Mouse (Mus musculus) testis, adult 10 weeks (tissue): Measurements from ENCODE around the gene Chst10. TPM values are rescaled to one million over a fixed set of nuclear protein-coding genes. Genes with fewer than 3 reads are reported as not detected.

Source experiments
- polyA plus RNA-seq: library from polyadenylated mRNA; stranded (reverse); fragments of 350-450 nt; fragmentation: Illumina TruSeq; extraction: RNeasy Lipid Tissue Mini Kit (QIAGEN cat#74804); gene quantifications from one replicate; pipeline ENCODE4 v1.2.3, GENCODE M21; 2014; ENCODE audit warnings: low read depth, low replicate concordance

Chst10 gene
- 1.4 TPM for polyA plus RNA-seq

DNA sequence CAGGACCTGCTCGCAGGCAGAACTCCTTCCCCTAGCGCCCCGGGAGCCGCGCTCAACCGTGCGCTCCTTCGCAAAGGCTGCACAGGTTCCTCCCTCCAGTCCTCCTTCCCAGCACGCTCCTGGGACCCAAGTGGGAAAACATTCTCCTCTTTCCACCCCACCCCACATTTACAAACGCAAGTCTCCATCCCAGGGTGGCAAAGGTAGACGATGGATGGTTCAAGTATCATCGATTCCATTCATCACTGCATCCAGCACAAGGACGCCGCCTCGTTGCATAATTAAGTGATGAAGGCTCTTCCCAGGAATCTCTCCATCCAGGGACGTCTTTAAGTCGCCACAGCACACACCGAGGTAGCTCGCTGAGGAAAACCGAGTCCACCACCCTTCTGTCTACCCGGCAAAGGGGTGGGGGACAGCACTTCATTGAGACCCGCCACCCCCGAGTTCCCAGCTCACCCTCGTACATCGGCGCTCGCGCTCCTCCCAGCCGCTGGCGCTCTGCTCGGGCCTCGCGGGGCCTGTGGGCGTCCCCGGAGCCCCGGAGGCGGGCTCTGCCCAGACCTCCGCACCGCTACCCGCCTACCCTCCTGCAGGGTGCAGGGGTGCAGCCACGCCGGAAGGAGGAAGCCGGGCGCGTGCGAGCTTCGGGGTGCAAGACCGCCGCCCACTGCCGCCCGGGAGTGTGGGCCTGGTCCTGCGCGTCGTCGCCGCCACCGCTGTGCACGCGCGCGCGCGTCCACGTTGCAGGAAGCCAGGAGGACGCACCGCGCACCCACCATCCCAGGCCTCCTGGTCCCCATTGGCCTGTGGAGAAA is at the start of gene Chst10:
Gene Chst10 (minus strand): TSS at position 731 of the 818 bp plus-strand sequence.

DNA sequence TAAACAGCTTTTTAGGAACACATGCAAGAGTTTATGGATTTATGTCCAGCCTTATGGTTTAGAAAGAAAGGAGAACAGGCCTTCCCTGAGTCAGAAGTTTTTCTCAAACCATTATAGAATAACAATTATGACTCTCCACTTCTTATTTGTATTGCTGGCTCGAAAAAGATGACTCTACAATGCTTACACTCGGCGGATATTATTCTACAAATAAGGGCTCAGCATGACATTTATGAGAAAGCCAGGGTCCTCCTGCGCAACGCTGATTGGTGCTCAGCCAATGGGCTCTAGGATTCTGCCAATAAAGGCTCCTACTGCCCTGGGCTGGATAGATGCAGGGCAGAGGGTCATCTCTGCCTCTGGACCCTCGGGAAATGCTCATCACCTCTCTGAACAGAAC is 40.9 kb upstream of the Chst10 start, which contains the start of gene Nms:
Gene Nms (plus strand): TSS at position 301 of the 400 bp plus-strand sequence.

GRCm38 (mm10) chr1:38836477-38836872 is 61.5 kb downstream of the Chst10 start, which contains the start of gene Lonrf2:
Lonrf2 (minus strand) TSS chr1:38836711.

Other genes starting within 250 kb of the Chst10 start
- 1.2 TPM for gene Aff3, start 233.2 kb downstream of the Chst10 start, polyA plus RNA-seq
- gene Lonrf2, start 61.5 kb downstream of the Chst10 start, polyA plus RNA-seq = 0.59 TPM
- 0.29 TPM for gene Nms, start 41.0 kb upstream of the Chst10 start, polyA plus RNA-seq
- gene Pdcl3, start 87.4 kb upstream of the Chst10 start, polyA plus RNA-seq = 14.4 TPM